Mouse (Mus musculus) midbrain, embryonic 13.5 days (tissue): ENCODE measurements around the gene Rcor2. TPM values are rescaled to one million over a fixed set of nuclear protein-coding genes. Genes with fewer than 3 reads are reported as not detected.

Experiments
- ATAC-seq: fragments of 200-750 bp; cut with Nextera tagmentation; 2 replicates; pipeline ENCODE4 v1.8.0; 2017; ENCODE audit warnings: mild to moderate bottlenecking, moderate TSS enrichment, moderate library complexity
- H3K27ac ChIP-seq: fragments of 300-500 bp; sonication (generic); 2 replicates; pipeline ENCODE4 v1.5.1; 2015; ENCODE audit warnings: inconsistent platforms, mild to moderate bottlenecking, moderate library complexity
- H3K27me3 ChIP-seq: fragments of 300-500 bp; sonication (generic); 2 replicates; pipeline ENCODE4 v1.6.1; 2015; ENCODE audit warnings: mild to moderate bottlenecking, inconsistent platforms
- H3K36me3 ChIP-seq: fragments of 300-500 bp; sonication (generic); 2 replicates; pipeline ENCODE4 v1.6.1; 2015; ENCODE audit warnings: mild to moderate bottlenecking, inconsistent platforms
- H3K4me1 ChIP-seq: fragments of 300-500 bp; sonication (generic); replicated peaks from 2 replicates; pipeline ENCODE4 v1.6.1; 2015; ENCODE audit warnings: inconsistent platforms
- H3K4me2 ChIP-seq: fragments of 300-500 bp; sonication (generic); replicated peaks from 2 replicates; pipeline ENCODE4 v1.6.1; 2015; ENCODE audit warnings: moderate library complexity, mild to moderate bottlenecking, inconsistent platforms
- H3K4me3 ChIP-seq: fragments of 300-500 bp; sonication (generic); replicated peaks from 2 replicates; pipeline ENCODE4 v1.5.1; 2015; ENCODE audit warnings: mild to moderate bottlenecking, inconsistent platforms
- H3K9ac ChIP-seq: fragments of 300-500 bp; sonication (generic); replicated peaks from 2 replicates; pipeline ENCODE4 v1.6.1; 2015; ENCODE audit warnings: mild to moderate bottlenecking, inconsistent platforms
- H3K9me3 ChIP-seq: fragments of 300-500 bp; sonication (generic); 2 replicates; pipeline ENCODE4 v1.6.1; 2016; ENCODE audit warnings: mild to moderate bottlenecking, inconsistent platforms
- WGBS: fragments of 180-500 bp; shearing (Covaris S2); methylation state at CpG from one replicate; pipeline ENCODE4 v1.1.7; 2015; 5-methylcytosine and 5-hydroxymethylcytosine counted together
- polyA plus RNA-seq: library from polyadenylated mRNA; unstranded; fragments of >200 nt; fragmentation: Nextera tagmentation; extraction: Ambion mirVana; gene quantifications from 2 replicates; pipeline ENCODE4 v1.2.1, GENCODE M21; 2015

Gene Rcor2
- polyA plus RNA-seq, 1 experiment from 2014 or later, result 52.8 TPM

DNA sequence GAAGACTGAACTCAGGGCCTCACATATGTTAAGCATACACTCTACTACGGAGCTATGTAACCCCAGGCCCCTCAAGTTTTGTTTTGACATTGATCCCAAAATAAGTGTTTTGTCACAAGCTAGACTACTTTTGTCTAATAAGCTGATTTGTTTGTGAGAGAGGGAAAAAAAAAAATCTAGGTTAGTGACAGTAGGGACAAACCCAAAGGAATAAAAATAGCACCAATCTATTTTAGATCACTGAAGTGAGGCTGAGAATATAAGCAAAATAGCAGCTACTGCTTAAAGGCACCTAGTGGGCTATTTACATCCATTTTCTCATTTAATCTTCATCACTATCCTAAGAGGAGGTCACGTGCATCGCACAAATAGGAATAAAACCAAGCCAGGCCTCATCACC, 27.6 kb upstream of the Rcor2 start:
- no peak for ATAC-seq
- peak overlapping the region; percentile 73 for H3K9ac ChIP-seq
- no peak overlapping the region for H3K27ac ChIP-seq
- H3K27me3 ChIP-seq, result 0 out of 2 replicates have a peak, but pooled peaks cover 10% of the 10 kb centered on the region
- no peaks in the 10 kb centered on the region for H3K36me3 ChIP-seq
- H3K4me1 ChIP-seq, result peaks cover 32% of the 10 kb centered on the region
- 83% methylated on average over 3 of the region's 3 CpGs for WGBS
- no peaks in the 10 kb centered on the region for H3K9me3 ChIP-seq
- peak overlapping the region; percentile 56 for H3K4me3 ChIP-seq
- peak overlapping the region; percentile 79 for H3K4me2 ChIP-seq

GRCm38 (mm10) chr19:7240291-7240690, 26.8 kb upstream of the Rcor2 start:
- peak overlapping the region; percentile 56 for H3K4me3 ChIP-seq
- H3K9me3 ChIP-seq, result no peaks in the 10 kb centered on the region
- WGBS, result 4% methylated on average over 13 of the region's 13 CpGs
- H3K27ac ChIP-seq, result peak overlapping the region; percentile 86
- H3K36me3 ChIP-seq, result no peaks in the 10 kb centered on the region
- H3K9ac ChIP-seq, result peak overlapping the region; percentile 73
- H3K27me3 ChIP-seq, result 0 out of 2 replicates have a peak, but pooled peaks cover 10% of the 10 kb centered on the region
- peaks cover 32% of the 10 kb centered on the region for H3K4me1 ChIP-seq
- ATAC-seq, result 0 out of 2 replicates have a peak, but pooled peaks have one; percentile 1
- peak overlapping the region; percentile 79 for H3K4me2 ChIP-seq

GRCm38 (mm10) chr19:7240782-7241690, 26.1 kb upstream of the Rcor2 start, which contains the start of gene Naa40:
Gene Naa40, minus strand, starts transcription at chr19:7241183.
- H3K27me3 ChIP-seq, result 0 out of 2 replicates have a peak, but pooled peaks cover 10% of the 10 kb centered on the region
- peaks cover 32% of the 10 kb centered on the region for H3K4me1 ChIP-seq
- H3K4me3 ChIP-seq, result peak within 1 kb of the TSS; percentile 56
- peak; percentile 97 for ATAC-seq
- WGBS, result under 1% methylated on average over 80 of the region's 80 CpGs
- H3K9ac ChIP-seq, result peak within 1 kb of the TSS; percentile 73
- no peaks in the 10 kb centered on the region for H3K36me3 ChIP-seq
- H3K9me3 ChIP-seq, result no peaks in the 10 kb centered on the region
- peak within 1 kb of the TSS; percentile 79 for H3K4me2 ChIP-seq
- H3K27ac ChIP-seq, result peak within 1 kb of the TSS; percentile 86

DNA sequence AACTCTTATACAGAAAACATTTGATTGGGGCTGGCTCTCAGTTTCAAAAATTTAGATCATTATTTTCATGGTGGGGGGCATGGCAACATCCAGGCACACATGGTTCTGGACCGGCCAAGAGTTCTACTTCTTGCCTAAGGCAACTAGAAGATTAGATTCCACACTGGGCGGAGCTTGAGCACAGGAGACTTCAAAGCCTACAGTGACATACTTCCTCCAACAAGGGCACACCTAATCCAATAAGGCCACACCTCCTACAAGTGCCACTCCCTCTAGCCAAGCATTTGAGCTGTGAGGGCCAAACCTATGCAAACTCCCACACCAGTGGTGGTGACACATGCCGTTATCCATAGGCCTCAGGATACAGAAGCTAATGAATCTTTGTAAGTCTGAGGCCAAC, 21.1 kb upstream of the Rcor2 start:
- Histone ChIP-seq H3K4me1 (peaks cover 4% of the 10 kb centered on the region), H3K9ac (no peak overlapping the region), H3K4me3 (no peak overlapping the region), H3K27ac (no peak overlapping the region), H3K9me3 (no peaks in the 10 kb centered on the region), H3K36me3 (no peaks in the 10 kb centered on the region), H3K27me3 (0 out of 2 replicates have a peak, but pooled peaks cover 10% of the 10 kb centered on the region), H3K4me2 (no peak overlapping the region)
- 93% methylated on average over 3 of the region's 3 CpGs for WGBS
- ATAC-seq, result no peak

GRCm38 (mm10) chr19:7257881-7258280, 9.2 kb upstream of the Rcor2 start:
- ATAC-seq, result no peak
- H3K9ac ChIP-seq, result no peak overlapping the region
- H3K4me2 ChIP-seq, result no peak overlapping the region
- H3K36me3 ChIP-seq, result no peaks in the 10 kb centered on the region
- no peak overlapping the region for H3K27ac ChIP-seq
- no peaks in the 10 kb centered on the region for H3K27me3 ChIP-seq
- WGBS, result 84% methylated on average over 5 of the region's 5 CpGs
- H3K4me3 ChIP-seq, result no peak overlapping the region
- no peaks in the 10 kb centered on the region for H3K9me3 ChIP-seq
- no peaks in the 10 kb centered on the region for H3K4me1 ChIP-seq

DNA sequence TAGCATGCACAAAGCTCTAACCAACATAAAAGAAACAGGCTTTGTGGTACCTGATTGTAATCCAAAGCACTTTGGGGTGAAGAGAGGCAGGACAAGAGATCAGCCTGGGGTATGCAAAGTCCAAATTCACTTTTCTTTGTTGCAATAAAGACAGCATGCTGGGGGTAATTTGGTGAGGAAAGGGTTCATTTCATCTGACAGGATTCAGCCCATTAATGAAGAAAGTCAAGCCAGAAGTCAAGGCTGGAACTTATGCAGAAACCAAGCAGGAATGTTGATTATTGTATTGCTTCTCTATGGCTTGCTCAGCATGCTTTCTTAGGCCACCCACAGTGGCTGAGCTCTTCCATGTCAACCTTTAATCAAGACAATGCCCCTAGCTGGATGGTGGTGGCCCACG, 5.6 kb upstream of the Rcor2 start:
- Histone ChIP-seq H3K4me2 (no peak overlapping the region), H3K9ac (no peak overlapping the region), H3K4me1 (peaks cover 26% of the 10 kb centered on the region), H3K27me3 (no peaks in the 10 kb centered on the region), H3K4me3 (no peak overlapping the region), H3K36me3 (no peaks in the 10 kb centered on the region), H3K27ac (no peak overlapping the region), H3K9me3 (no peaks in the 10 kb centered on the region)
- no peak for ATAC-seq
- WGBS, result 86% methylated on average over 1 of the region's 1 CpGs

DNA sequence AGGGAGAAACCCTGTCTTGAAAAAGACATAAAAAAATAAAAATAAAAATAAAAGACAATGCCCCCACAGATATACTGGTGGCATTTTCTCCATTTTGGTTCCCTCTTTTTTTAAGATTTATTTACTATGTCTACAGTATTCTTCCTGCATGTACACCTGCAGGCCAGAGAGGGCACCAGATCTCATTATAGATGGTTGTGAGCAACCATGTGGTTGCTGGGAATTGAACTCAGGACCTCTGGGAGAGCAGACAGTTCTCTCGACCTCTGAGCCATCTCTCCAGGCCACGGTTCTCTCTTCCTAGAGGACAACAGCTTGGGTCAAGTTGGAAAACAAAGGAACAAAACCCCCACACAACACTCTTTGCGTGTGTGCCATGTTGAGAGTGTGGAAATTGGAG, 5.2 kb upstream of the Rcor2 start:
- WGBS, result 98% methylated on average over 3 of the region's 3 CpGs
- no peak overlapping the region for H3K4me2 ChIP-seq
- no peaks in the 10 kb centered on the region for H3K9me3 ChIP-seq
- no peaks in the 10 kb centered on the region for H3K36me3 ChIP-seq
- peaks cover 31% of the 10 kb centered on the region for H3K4me1 ChIP-seq
- H3K27me3 ChIP-seq, result no peaks in the 10 kb centered on the region
- no peak overlapping the region for H3K9ac ChIP-seq
- no peak overlapping the region for H3K27ac ChIP-seq
- no peak overlapping the region for H3K4me3 ChIP-seq
- no peak for ATAC-seq

GRCm38 (mm10) chr19:7262592-7262991, 4.5 kb upstream of the Rcor2 start:
- ATAC-seq, result no peak
- Histone ChIP-seq H3K4me3 (no peak overlapping the region), H3K4me1 (peaks cover 37% of the 10 kb centered on the region), H3K27me3 (no peaks in the 10 kb centered on the region), H3K4me2 (no peak overlapping the region), H3K36me3 (no peaks in the 10 kb centered on the region), H3K27ac (no peak overlapping the region), H3K9ac (no peak overlapping the region), H3K9me3 (no peaks in the 10 kb centered on the region)
- WGBS, result 87% methylated on average over 1 of the region's 1 CpGs

DNA sequence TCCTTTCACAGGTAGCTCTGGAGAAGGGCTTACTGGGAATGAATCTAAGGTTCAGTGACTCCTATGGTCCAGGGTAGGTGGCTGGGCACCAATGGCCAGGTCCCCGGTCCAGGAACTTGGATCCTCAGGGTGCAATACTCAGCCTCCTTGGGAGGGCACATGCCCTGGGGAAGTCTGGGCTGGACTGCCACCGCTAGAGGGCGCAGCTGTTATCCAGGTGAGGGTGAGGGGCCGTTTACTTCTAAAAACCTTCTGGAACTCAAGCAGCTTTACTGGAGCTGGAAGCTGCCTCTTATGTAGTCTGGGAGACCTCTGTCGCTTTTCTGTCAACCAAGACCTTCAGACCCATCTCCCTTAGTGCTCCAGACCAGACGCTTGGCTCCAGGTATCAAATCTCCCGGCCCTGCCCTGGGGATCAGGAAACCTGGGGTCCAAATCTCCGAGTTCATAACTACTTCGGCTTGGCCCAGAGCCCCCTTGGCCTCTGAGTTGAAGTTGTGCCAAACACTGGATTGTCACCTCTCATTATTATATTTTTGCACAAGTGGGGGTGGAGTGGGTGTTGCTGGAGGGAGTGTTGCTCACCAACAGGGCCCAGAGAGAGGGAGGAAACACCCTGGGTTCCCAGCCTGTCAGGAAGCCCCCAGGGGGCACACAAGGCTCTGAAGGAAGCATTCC, 2.9 kb upstream of the Rcor2 start:
- WGBS, result 16% methylated on average over 9 of the region's 9 CpGs
- Histone ChIP-seq H3K27ac (peak overlapping the region; percentile 99), H3K36me3 (no peaks in the 10 kb centered on the region), H3K9me3 (no peaks in the 10 kb centered on the region), H3K4me3 (no peak overlapping the region), H3K9ac (peak overlapping the region; percentile 68; the same call in 1 of the 2 replicates), H3K27me3 (no peaks in the 10 kb centered on the region), H3K4me1 (peaks cover 42% of the 10 kb centered on the region), H3K4me2 (peak overlapping the region; percentile 86)
- ATAC-seq, result no peak

DNA sequence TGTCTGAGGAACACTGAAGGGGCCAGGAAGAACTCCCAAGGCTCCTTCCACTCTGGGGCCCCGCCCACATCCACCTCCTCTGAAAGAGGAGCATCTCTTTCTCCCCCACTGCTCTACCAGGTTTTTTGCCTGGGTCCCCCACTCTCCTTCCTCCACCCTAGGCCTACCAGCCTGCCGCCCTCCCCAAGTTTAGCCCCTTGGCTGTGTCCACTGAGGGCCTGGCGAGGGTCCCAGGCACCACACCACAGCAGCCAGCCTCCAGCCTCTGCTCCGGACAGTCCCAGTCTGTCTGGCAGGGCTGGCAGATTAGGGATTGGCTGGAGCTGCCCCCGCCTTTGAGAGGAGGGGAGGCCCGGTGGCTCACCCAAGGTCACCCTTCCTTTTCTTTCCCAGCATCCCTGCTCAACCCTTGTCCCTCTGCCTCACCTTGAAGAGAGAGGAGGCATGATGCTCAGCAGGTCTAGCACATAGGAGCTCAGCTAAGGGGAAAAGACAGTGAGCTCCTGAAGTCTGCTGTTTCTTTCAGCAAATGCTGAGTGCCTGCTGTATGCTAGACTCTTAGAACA, 2.3 kb upstream of the Rcor2 start:
- 13% methylated on average over 6 of the region's 6 CpGs for WGBS
- Histone ChIP-seq H3K4me2 (peak overlapping the region; percentile 86), H3K9ac (peak overlapping the region; percentile 68; the same call in 1 of the 2 replicates), H3K27me3 (no peaks in the 10 kb centered on the region), H3K36me3 (no peaks in the 10 kb centered on the region), H3K4me3 (no peak overlapping the region), H3K4me1 (peaks cover 49% of the 10 kb centered on the region), H3K9me3 (no peaks in the 10 kb centered on the region), H3K27ac (peak overlapping the region; percentile 99)
- no peak for ATAC-seq

DNA sequence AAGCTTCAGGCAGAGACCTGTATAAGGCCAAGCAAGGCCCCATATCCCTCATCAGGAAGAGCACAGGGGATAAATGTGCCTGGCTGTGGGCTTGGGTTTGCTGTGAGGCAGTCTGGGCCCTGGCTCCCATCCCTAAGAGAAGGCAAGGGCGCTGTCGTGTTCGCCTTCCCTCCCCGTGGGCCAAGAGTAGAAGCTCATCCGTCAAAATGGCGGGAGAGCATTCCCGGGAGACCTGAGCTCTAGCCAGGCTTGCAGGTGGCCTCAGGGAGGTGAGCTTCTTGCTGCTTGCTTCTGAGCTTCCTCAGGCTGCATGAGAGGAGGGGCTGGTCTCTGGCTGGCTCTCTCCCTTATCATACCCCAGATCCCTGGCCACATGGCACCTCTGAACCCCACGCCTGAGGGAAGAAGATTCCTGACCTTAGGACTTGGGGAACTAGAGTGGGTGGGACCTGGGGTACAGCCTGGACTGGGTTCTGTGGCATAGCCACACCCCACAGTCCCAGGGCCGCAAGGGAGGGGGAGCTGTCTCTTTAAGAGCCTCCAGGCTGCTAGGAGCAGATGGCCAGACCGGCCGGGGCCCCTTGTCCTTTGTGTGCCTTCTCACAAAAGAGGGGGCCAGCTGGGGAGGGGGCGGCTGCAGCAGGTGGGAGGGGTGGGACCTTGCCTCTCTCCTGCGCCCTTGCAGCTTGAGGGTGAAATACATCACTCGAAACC, 1.5 kb upstream of the Rcor2 start:
- peak overlapping the region; percentile 99 for H3K27ac ChIP-seq
- H3K9me3 ChIP-seq, result no peaks in the 10 kb centered on the region
- peak overlapping the region; percentile 68 for H3K9ac ChIP-seq
- peak; percentile 35 for ATAC-seq
- H3K36me3 ChIP-seq, result peaks cover 4% of the 10 kb centered on the region
- H3K27me3 ChIP-seq, result no peaks in the 10 kb centered on the region
- peaks cover 57% of the 10 kb centered on the region for H3K4me1 ChIP-seq
- H3K4me2 ChIP-seq, result peak overlapping the region; percentile 86
- no peak overlapping the region for H3K4me3 ChIP-seq
- 6% methylated on average over 14 of the region's 14 CpGs for WGBS
